Mouse (Mus musculus) stomach, embryonic 15.5 days (tissue): ENCODE measurements at regions not wholly inside any gene's neighbourhood (a gene's known extent, or its start where the extent isn't known, plus 50 kb on each side); places are given as distances from the start of the nearest gene placed in this dataset.
"Not testable (repeated sequence)": the region's sequence is repeated elsewhere in the genome, so short reads cannot be mapped to it uniquely, and the experiment has no call there.

ENCODE experiments used
- ATAC-seq: fragments of 200-750 bp; cut with Nextera tagmentation; 2 replicates; pipeline ENCODE4 v1.8.0; 2017; ENCODE audit warnings: low read depth, moderate number of reproducible peaks, moderate TSS enrichment; ENCODE audit not compliant: insufficient read depth, low FRiP score
- H3K27ac ChIP-seq: fragments of 300-500 bp; sonication (generic); 2 replicates; pipeline ENCODE4 v1.5.1; 2015; ENCODE audit warnings: mild to moderate bottlenecking, inconsistent platforms
- H3K27me3 ChIP-seq: fragments of 300-500 bp; sonication (generic); replicated peaks from 2 replicates; pipeline ENCODE4 v1.6.1; 2015; ENCODE audit warnings: inconsistent platforms
- H3K36me3 ChIP-seq: fragments of 300-500 bp; sonication (generic); 2 replicates; pipeline ENCODE4 v1.6.1; 2015; ENCODE audit warnings: inconsistent platforms
- H3K4me1 ChIP-seq: fragments of 300-500 bp; sonication (generic); 2 replicates; pipeline ENCODE4 v1.6.1; 2015; ENCODE audit warnings: inconsistent platforms
- H3K4me2 ChIP-seq: fragments of 300-500 bp; sonication (generic); 2 replicates; pipeline ENCODE4 v1.6.1; 2015; ENCODE audit warnings: mild to moderate bottlenecking, inconsistent platforms
- H3K4me3 ChIP-seq: fragments of 300-500 bp; sonication (generic); replicated peaks from 2 replicates; pipeline ENCODE4 v1.5.1; 2015; ENCODE audit warnings: inconsistent platforms
- H3K9ac ChIP-seq: fragments of 300-500 bp; sonication (generic); 2 replicates; pipeline ENCODE4 v1.6.1; 2015; ENCODE audit warnings: inconsistent platforms
- H3K9me3 ChIP-seq: fragments of 300-500 bp; sonication (generic); 2 replicates; pipeline ENCODE4 v1.6.1; 2016; ENCODE audit warnings: inconsistent platforms
- WGBS: fragments of 180-500 bp; shearing (Covaris S2); methylation state at CpG from one replicate; pipeline ENCODE4 v1.1.7; 2015; 5-methylcytosine and 5-hydroxymethylcytosine counted together

DNA sequence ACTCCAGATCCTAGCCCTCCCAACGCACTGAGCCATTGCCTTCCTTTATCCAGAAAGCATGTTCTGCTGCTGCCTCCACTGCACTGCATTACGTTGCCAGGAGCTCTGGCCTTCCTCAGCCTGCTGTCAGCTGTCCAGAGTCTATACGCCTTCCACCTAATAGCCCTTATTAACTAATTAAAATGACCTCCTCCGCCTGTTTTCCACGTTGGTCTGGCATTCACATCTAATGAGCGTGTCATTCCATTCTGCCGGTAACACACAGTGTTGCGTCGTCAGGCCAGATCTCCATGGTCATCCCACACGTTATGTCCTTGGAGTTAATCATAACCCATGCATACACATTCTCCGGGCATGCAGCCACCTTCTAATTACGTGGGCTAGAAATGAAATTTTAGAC lies 56.7 kb upstream of the Med4 start:
- peaks cover 6% of the 10 kb centered on the region; the same call in 1 of the 2 replicates for H3K4me1 ChIP-seq
- H3K27me3 ChIP-seq, result no peaks in the 10 kb centered on the region
- peak overlapping the region; percentile 37; the same call in 1 of the 2 replicates for H3K27ac ChIP-seq
- ATAC-seq, result peak; percentile 60
- 53% methylated on average over 12 of the region's 12 CpGs for WGBS
- H3K4me3 ChIP-seq, result no peak overlapping the region
- H3K9ac ChIP-seq, result no peak overlapping the region
- 0 out of 2 replicates have a peak overlapping the region, but pooled peaks have one; percentile 10 for H3K4me2 ChIP-seq
- H3K9me3 ChIP-seq, result no peaks in the 10 kb centered on the region
- H3K36me3 ChIP-seq, result no peaks in the 10 kb centered on the region

DNA sequence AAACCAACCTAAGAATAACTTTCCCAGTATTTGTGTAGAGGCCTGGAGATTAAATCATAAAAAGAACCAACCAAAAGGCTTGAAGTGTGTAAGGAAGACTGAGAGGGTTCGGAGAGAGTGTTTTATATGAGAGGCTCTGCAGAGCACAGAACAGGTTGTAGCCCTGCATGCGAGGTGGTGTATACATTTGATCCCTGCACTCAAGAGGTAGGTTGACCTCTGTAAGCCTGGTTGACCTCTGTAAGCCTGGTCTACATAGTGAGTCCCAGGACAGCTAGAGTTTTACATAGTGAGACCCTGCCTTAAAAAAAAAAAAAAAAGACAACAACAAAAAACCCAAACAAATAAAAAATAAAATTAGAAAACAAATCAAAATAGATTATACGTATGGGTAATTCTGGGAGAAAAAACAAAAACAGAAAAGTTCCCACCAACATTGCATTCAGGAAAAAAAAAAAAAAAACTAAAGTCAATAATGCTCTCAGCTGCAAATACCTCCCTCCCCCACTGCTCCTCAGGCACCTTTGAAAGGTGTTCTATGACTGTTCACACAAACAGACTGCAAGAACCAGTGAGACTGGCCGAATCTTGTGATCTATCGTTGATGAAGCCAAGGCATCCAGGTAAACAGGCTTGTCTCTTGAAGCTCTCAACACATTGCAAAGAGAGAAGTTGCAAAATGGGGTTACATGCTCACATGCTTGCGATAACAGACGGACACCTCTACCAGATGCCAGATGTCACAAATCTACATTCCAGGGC lies 57.3 kb upstream of the Med4 start:
- 67% methylated on average over 7 of the region's 7 CpGs for WGBS
- no peak for ATAC-seq
- peak overlapping the region; percentile 37; the same call in 1 of the 2 replicates for H3K27ac ChIP-seq

GRCm38 (mm10) chr14:73451291-73452045 lies 58.4 kb upstream of the Med4 start:
- no peaks in the 10 kb centered on the region for H3K9me3 ChIP-seq
- peaks cover 6% of the 10 kb centered on the region; the same call in 1 of the 2 replicates for H3K4me1 ChIP-seq
- H3K27ac ChIP-seq, result no peak overlapping the region
- no peaks in the 10 kb centered on the region for H3K36me3 ChIP-seq
- no peak overlapping the region for H3K9ac ChIP-seq
- 81% methylated on average over 9 of the region's 9 CpGs for WGBS
- no peak overlapping the region for H3K4me3 ChIP-seq
- ATAC-seq, result no peak
- no peak overlapping the region for H3K4me2 ChIP-seq
- H3K27me3 ChIP-seq, result no peaks in the 10 kb centered on the region

More for the DNA sequence above, 57.3 kb upstream of the Med4 start:
- H3K4me1 ChIP-seq, result peaks cover 6% of the 10 kb centered on the region; the same call in 1 of the 2 replicates
- no peaks in the 10 kb centered on the region for H3K27me3 ChIP-seq
- H3K9me3 ChIP-seq, result no peaks in the 10 kb centered on the region
- H3K4me3 ChIP-seq, result no peak overlapping the region
- H3K36me3 ChIP-seq, result no peaks in the 10 kb centered on the region
- no peak overlapping the region for H3K4me2 ChIP-seq
- no peak overlapping the region for H3K9ac ChIP-seq

- Histone ChIP-seq H3K4me3 (no peak overlapping the region), H3K27me3 (no peaks in the 10 kb centered on the region), H3K36me3 (no peaks in the 10 kb centered on the region), H3K27ac (no peak overlapping the region), H3K9ac (no peak overlapping the region), H3K4me1 (peaks cover 11% of the 10 kb centered on the region), H3K9me3 (no peaks in the 10 kb centered on the region), H3K4me2 (no peak overlapping the region)
- no peak for ATAC-seq
- 70% methylated on average over 6 of the region's 6 CpGs for WGBS
Measured at GRCm38 (mm10) chr14:73449901-73450495, 59.8 kb upstream of the Med4 start.

DNA sequence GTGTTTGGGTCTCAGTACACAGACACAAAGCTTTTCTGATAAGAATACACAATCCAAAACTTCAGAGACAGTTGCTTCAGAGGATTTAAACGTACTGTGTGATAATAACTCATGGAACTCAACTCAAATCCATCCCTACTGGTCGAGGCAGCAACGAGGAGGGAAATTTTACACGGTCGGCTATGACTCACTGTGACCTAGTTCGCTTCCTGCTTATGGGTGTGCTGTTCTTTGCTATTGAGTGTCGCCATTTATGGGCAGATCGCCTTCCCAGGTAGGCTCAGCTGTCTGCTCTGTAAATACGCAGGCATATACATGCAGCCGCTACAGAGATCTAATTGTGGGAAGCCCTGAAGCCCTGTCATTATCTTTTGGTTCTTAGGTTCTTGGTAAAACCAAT lies 60.7 kb upstream of the Med4 start:
- no peak overlapping the region for H3K9ac ChIP-seq
- H3K27me3 ChIP-seq, result no peaks in the 10 kb centered on the region
- ATAC-seq, result no peak
- no peaks in the 10 kb centered on the region for H3K9me3 ChIP-seq
- no peak overlapping the region for H3K4me3 ChIP-seq
- H3K36me3 ChIP-seq, result no peaks in the 10 kb centered on the region
- H3K27ac ChIP-seq, result no peak overlapping the region
- 73% methylated on average over 10 of the region's 10 CpGs for WGBS
- peaks cover 14% of the 10 kb centered on the region for H3K4me1 ChIP-seq
- H3K4me2 ChIP-seq, result no peak overlapping the region

DNA sequence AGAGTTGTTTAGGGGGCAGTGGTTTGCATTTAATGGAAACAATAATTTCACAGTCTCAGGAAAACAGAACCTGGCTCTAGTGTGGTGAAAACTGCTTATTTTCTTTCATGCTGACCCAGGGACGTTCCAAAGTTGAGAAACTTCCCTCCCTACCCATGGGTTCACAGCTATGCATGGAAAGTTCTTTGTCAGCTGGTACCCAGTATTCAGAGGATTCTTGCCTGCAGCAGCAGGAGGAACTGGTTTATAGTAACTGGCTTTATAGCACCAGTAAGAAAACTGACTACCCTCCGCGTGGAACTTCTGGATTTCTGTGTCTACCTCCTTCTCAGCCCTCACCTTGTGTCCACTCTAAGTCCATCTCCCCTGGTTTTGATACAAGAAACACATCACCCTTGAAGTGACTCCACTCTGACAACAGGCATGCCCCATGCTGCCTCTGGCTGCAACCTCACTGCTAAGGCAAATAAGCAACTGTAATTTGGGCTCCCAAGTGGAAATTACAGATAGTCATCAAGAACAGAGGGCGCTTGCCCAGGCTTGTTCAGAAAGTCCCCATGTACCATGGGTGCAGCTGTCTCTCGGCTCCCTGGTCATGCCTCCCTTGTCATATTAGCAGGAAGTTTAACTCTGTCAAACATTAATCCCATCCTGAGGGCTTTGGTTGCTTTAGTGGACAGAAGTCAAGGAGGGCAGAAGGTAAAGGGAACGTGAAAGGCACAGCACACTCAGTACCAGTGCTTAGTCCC lies 60.6 kb upstream of the Itm2b start:
- Histone ChIP-seq H3K27me3 (no peaks in the 10 kb centered on the region), H3K36me3 (no peaks in the 10 kb centered on the region), H3K4me1 (peaks cover 8% of the 10 kb centered on the region; the same call in 1 of the 2 replicates), H3K4me2 (no peak overlapping the region), H3K9me3 (no peaks in the 10 kb centered on the region), H3K27ac (peak overlapping the region; percentile 83), H3K4me3 (no peak overlapping the region), H3K9ac (no peak overlapping the region)
- ATAC-seq, result peak; percentile 85
- 58% methylated on average over 6 of the region's 6 CpGs for WGBS

DNA sequence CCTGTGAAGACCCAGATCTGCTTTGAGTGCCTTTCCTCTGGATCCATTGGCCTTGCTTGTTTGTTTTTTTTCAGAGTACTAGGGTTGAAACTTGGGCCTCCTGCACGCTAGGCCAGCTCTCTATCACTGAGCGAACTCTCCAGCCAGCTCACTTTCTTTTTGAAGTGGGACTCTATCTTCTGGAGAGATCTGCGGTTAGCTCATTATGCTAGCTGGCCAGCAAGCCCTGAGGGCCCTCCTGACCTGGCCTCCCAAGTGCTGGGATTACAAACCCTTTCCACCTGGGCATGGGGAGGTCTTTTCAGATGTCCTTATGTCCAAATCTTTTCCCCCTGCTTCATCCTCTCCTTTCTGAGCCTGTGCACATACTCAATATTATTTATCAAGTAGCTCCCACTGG lies 59.6 kb upstream of the Itm2b start:
- ATAC-seq, result no peak
- Histone ChIP-seq H3K9me3 (no peaks in the 10 kb centered on the region), H3K4me3 (no peak overlapping the region), H3K36me3 (no peaks in the 10 kb centered on the region), H3K27me3 (no peaks in the 10 kb centered on the region), H3K9ac (no peak overlapping the region), H3K27ac (peak overlapping the region; percentile 83), H3K4me1 (peaks cover 8% of the 10 kb centered on the region; the same call in 1 of the 2 replicates), H3K4me2 (no peak overlapping the region)
- WGBS, result 61% methylated on average over 3 of the region's 3 CpGs

DNA sequence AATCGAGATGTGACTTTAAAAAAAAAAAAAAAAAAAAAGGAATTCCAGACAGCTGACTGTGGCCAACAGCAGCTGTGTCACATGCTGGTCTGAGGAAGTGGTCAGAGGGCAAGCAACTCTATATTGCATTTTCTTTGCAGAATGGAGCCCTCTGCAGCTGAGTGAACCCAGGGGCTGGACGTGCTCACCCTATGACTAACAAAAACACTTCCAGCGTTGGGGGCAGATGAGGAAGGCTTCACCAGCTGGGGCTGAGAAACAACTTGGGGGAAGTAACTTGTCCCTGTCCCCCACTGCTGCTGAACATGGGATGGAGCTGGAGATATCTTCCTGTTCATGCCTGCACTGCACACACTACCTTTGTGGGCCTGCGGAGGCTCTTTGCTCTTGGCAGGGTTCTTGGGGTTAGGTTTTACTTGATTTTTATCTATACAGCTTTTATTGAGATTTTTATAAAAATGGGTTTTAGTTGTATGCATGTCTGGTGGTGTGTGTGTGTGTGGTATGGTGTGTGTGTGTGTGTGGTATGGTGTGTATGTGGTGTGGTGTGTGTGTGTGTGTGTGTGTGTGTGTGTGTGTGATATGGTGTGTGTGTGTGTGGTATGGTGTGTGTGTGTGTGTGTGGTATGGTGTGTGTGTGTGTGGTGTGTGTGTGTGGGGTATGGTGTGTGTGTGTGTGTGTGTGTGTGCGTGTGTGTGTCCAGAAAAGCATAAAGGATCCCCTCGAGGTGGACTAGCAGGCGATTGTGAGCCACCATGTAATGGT lies 57.0 kb upstream of the Itm2b start:
- no peak for ATAC-seq
- H3K4me2 ChIP-seq, result no peak overlapping the region
- no peak overlapping the region for H3K27ac ChIP-seq
- H3K36me3 ChIP-seq, result no peaks in the 10 kb centered on the region
- no peaks in the 10 kb centered on the region for H3K9me3 ChIP-seq
- H3K9ac ChIP-seq, result no peak overlapping the region
- H3K4me3 ChIP-seq, result no peak overlapping the region
- WGBS, result 64% methylated on average over 7 of the region's 7 CpGs
- peaks cover 8% of the 10 kb centered on the region; the same call in 1 of the 2 replicates for H3K4me1 ChIP-seq
- H3K27me3 ChIP-seq, result no peaks in the 10 kb centered on the region

DNA sequence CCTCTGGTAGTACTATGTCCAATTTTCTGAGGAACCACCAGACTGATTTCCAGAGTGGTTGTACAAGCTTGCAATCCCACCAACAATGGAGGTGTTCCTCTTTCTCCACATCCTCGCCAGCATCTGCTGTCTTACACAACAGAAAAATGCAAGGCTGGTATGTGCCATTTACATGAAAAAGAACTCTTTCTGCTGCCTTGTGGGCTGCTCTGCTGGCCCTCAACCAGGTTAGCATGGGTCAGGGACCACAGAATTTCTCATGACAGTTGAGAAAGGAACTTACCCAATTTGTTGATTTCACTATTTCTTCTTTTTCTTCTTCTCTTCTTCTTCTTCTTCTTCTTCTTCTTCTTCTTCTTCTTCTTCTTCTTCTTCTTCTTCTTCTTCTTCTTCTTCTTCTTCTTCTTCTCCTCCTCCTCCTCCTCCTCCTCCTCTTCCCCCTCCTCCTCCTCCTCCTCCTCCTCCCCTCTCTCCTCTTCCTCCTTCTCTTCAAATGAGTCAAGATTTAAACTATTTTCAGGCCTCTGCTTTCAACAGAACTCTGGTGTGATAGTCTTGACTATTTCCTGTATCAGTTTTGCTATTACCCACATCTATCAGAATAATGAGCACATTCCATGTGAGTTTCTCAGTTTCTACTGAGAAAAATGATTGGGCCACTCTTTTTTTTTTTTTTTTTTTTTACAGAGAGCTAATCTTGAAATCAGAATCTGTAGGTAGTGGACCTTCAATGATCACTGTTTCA lies 56.3 kb upstream of the Itm2b start:
- not testable (repeated sequence) for H3K4me2 ChIP-seq, H3K9me3 ChIP-seq, H3K27ac ChIP-seq, ATAC-seq, H3K9ac ChIP-seq, H3K27me3 ChIP-seq, H3K36me3 ChIP-seq, H3K4me3 ChIP-seq, H3K4me1 ChIP-seq
- WGBS, result 75% methylated on average over 1 of the region's 1 CpGs

- Histone ChIP-seq H3K4me1 (0 out of 2 replicates have a peak, but pooled peaks cover 1% of the 10 kb centered on the region), H3K9me3 (no peaks in the 10 kb centered on the region), H3K4me3 (no peak overlapping the region), H3K36me3 (no peaks in the 10 kb centered on the region), H3K4me2 (no peak overlapping the region), H3K9ac (no peak overlapping the region), H3K27me3 (no peaks in the 10 kb centered on the region), H3K27ac (no peak overlapping the region)
- WGBS, result 91% methylated on average over 3 of the region's 3 CpGs
- ATAC-seq, result no peak
Measured at GRCm38 (mm10) chr14:73439802-73440309, 54.8 kb upstream of the Itm2b start.
